Mouse (Mus musculus) left cerebral cortex, adult 9 months (tissue): ENCODE measurements around the gene Epop.
A peak's percentile ranks its signal among the peaks of the same experiment; 100 is the strongest.
"Not testable (repeated sequence)": the region's sequence is repeated elsewhere in the genome, so short reads cannot be mapped to it uniquely, and the experiment has no call there.

Experiments
- DNase-seq, 2 experiments: peaks; one replicate each; pipeline ENCODE4 v3.0.0; 2022; ENCODE audit warnings: low spot score in 2 of 2

The Epop gene

GRCm38 (mm10) chr11:97660734-97661647, 31.5 kb upstream of the Epop start:
- no peak for DNase-seq

DNA sequence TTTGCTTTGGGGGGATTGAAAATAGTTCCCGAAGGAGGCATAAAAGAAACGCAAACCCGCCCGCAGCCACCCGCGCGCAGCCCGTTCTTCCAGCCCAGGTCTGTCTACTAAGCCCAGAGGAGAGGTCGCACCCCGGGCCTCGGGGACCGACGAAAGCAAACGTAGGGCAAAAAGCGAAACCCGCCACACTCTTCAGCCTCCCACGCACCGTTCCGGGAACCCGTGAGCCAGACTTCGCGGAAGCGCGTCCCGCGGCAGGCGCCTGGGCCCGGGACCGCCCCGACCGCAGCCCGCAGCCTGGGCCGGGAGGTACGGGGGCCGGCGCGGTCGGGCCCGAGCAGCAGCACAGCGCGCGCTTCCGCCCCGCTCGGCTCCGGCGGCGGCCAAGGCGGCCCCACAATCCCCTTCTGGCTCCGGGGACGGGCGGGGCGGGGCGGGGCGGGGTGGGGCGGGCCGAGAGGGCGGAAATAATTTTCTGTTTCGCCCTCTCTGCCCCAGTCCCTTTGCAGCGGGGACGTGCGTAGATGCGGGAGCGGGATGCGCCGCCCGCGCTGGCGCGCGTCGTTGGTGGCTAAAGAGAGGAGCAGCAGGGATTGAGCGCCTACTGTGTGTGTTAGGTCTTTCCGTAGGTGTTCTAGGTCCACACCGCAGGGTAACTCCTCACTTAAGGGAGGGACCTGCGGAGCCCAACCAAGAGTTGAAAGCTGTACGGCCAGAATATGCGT, 30.6 kb upstream of the Epop start:
- peak in 1 of 2 experiments; percentile 74 for DNase-seq

DNA sequence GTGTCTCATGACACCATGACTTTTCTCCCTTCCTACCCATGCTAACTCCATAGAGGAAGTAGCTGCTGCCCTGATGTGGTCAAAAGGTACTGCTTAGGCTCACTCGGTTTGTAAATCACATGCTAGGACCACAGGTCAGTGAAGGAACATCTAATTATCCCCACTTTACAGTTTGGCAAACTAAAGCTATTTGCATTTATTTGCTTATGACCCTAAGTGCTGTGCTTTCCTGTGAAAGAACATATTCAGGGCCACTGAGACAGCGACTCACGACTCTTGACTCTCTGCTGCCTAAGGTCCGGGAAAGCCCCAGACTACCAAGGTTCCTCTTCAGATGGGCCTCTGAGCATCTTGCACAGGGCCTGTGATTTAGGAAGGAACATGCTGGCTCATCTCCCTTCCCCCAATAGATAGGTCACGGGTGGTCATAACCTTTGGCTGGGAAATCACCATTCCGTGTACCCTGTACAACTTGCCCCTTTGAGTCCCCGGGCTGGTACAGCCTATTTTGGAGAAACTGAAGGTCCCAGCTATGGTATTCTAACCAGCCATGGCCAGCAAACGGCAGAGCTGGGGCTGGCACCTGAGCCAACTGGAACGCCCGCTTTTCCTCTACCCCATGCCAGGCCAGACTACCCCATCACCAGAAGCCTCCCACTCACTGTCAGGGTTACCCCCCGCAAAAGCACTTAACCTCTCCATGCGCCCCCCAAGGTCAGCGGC, 29.9 kb upstream of the Epop start:
- DNase-seq, result no peak

DNA sequence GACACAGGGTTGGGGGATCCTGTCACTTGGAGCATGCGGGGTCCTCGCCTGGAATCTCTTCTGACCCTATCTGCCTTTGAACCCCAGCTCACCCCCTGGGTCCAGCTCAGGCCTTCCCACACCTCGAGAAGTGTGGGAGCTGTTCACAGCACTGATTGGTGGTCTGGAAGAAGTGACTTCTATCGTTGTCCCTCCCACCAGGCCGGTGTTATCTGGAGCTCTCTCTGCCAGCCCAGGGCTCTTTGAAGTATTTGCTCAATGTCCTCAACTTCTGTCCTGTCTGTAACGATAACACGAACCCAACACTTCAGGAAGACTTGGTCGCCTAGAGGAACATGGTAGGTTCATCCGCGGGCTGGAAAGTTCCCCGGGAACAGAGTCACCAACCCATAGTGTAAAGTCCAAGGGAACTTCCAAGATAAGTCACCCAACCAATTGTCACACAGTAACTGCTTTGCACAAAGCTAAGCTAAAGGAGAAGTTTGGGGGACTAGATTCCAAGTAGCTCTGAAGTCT, 29.3 kb upstream of the Epop start:
- no peak for DNase-seq

DNA sequence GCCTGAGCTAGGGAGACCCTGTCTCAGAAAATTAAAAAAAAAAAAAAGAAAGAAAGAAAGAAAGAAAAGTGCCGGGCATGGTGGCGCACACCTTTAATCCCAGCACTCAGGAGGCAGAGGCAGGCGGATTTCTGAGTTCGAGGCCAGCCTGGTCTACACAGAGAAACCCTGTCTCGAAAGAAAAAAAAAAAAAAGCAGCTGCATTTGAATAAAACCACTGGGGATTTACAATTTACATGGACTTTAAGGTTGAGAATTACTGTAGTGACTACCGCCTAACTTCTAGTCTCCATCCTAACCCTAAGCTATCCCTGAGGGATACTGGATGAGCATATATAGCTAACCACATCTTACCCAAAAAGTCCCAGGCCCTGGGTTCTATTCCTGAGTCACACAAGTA, 28.5 kb upstream of the Epop start:
- DNase-seq, result not testable (repeated sequence)

GRCm38 (mm10) chr11:97657184-97657945, 27.9 kb upstream of the Epop start:
- DNase-seq, result no peak

DNA sequence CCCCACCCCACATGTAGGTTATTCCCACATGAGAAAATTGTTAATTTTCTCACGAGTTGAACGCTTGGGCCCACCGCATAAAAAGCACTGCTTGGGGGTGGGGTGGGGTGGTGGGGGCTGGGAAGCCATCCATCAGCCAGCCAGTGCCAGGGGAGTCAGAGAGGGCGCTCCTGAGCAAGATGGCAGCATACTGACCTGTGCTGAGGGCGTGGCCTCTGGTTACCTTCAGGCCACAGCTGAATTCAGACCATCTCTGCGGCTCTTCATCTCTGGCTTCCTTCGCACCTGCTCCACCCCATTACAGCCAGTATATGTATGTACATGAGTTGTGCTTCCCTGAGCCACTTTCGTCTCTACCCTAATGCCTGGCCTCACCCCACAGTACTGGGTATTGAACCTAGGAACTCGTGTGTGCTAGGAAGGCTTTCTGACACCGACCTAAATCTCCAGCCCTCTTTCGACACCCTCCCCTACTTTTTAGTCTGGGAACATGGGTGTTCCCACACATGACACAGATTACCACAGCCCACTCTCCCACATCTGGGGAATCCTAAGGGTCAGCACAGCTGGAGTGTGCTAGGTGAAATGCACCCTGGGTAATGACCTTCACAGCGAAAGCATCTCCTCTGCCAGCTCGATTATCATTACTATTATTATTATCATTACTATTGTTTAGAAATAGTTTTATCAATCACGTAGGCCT, 26.9 kb upstream of the Epop start:
- no peak for DNase-seq

GRCm38 (mm10) chr11:97654210-97654609, 24.7 kb upstream of the Epop start:
- DNase-seq, result no peak

DNA sequence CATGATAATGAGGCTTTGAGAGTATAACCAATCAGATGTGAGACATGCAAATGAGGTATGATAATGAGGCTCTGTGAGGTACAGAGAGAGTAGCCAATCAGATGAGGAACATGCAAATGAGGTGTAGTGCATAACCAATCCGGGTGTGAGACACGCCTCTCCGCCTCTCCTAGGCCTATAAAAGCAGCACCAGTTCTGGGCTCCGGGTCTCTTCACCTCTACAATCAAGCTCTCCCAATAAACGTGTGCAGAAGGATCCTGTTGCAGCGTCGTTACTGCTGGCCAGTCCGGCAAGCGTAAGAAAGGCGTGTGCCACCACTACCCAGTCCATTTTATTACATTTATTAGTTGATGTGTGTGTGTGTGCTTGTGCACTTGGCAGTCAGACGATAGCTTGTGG, 23.9 kb upstream of the Epop start:
- DNase-seq, result not testable (repeated sequence)

- no peak for DNase-seq
Observed at GRCm38 (mm10) chr11:97650341-97650740, 20.8 kb upstream of the Epop start.

GRCm38 (mm10) chr11:97648541-97648940, 19.0 kb upstream of the Epop start:
- not testable (repeated sequence) for DNase-seq

DNA sequence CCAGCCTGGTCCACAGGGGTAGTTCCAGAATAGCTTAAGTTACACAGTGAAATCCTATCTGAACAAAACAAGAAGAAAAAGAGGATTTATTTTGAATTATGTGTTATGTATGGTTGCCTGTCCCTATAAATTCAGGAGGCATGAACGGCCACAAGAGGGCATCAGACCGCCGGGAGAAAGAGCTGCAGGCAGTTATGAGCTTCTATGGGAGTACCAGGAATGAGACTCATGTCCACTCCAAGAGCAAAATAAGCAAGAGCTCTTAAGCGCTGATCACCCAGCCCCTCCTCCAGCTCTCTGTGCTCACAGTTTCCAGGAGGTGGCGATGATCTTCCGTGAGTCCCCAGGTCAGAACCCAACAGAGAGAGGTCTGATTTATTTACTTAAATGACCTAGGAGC, 15.3 kb upstream of the Epop start:
- no peak for DNase-seq

DNA sequence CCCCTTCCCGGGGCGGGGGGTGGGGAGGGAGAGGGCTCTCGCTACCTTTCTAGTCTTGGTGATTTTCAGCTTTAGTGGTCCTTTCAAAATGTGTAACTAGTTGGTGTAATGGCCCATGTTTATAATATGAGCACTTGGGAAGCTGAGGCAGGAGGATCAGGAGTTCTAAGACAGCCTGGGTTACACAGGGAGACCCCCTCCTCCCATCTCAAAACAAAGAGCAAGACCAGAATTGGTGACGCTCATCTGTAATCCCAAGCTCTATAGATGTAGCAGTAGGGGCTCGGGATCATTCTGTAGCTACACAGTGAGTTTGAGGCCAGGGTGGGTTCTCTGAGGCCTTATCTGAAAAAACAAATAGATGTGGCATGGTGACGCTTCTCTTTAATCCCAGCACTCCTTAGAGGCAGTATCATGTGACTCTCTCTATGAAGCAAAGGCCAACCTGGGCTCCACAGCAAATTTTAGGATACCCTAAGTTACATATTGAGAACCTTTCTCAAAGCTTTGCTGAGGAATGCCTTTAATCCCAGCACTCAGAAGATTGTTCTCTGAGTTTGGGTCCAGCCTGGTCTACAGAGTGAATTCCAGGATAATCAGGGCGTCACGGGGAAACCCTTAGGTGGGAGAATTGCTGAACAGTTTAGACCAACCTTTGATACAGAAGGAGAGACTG, 14.0 kb upstream of the Epop start:
- DNase-seq, result no peak

DNA sequence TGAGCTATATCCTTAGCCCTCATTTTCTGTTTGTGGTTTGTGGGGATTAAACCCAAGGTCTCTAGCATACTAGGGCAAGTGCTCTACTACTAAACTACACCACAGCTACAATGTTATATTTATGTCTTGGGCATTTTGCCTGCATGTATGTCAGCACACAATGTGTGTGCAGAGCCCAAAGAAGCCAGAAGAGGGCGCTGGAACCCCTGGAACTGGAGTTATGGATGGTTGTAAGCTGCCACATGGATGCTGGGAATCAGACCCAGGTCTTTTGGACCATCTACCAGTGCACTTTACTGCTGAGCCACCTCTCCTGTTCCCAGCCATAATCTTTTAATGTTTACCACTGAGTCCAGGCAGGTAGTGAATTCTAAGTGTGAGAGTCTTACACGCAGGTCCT, 13.2 kb upstream of the Epop start:
- no peak for DNase-seq

GRCm38 (mm10) chr11:97641668-97642067, 12.2 kb upstream of the Epop start:
- DNase-seq, result peak in 1 of 2 experiments; percentile 79

- no peak for DNase-seq
Observed at GRCm38 (mm10) chr11:97635468-97636019, 6.0 kb upstream of the Epop start.

- not testable (repeated sequence) for DNase-seq
Observed at GRCm38 (mm10) chr11:97632440-97632839, 2.9 kb upstream of the Epop start.

- DNase-seq, result peak in 1 of 2 experiments; percentile 89
Observed at GRCm38 (mm10) chr11:97631938-97632337, 2.4 kb upstream of the Epop start.

DNA sequence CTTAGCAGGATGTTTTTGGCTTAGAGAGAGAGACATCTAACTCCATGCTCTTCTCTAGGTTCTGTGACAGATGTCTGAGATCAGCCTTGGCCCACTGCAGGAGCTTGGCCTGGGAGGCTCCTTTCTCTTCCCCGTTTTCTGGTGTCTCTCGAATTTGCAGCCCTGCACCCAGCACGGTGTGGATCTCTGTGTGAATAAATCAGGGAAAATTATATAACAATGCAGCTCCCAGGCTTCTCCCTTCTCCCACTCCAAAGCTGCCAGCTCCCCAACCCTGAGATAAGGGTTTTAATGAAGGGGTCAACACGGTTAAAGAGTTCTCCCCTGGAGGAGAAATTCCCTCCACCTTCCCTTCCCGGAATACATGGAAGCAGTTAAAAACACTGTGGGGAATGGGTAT, 2.0 kb upstream of the Epop start:
- peak in 1 of 2 experiments; percentile 60 for DNase-seq

DNA sequence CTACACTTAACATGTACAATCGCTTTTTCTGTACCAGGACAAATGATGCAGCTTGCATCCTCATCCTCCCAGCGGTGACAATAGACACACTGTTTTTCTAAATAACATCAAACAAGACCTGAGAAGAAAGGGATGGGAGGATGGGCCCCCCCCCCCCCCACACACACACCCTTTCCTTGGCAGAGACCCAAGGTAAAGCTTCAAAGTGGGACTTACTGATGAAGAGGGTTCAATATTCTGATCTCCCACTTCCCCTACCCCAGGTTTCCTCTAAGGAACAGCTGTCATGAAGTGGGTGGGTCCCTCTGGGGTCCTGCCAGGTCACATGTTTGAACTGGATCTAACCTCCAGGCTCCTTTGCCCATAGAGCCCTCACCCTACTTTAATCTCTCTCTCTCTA, 1.5 kb upstream of the Epop start:
- no peak for DNase-seq
